Mouse (Mus musculus): ENCODE measurements around the gene Pex13.
A peak's percentile ranks its signal among the peaks of the same experiment; 100 is the strongest.

Gene Pex13

GRCm38 (mm10) chr11:23665798-23666501 lies at the start of gene Pex13:
Pex13 (minus strand) TSS chr11:23665959.
- DNase-seq (ENCODE audit: low spot score) = peak; percentile 89

- DNase-seq (ENCODE audit: low spot score) = no peak
These were observed 46.5 kb upstream of the Pex13 start for GRCm38 (mm10) chr11:23712299-23712698.

DNA sequence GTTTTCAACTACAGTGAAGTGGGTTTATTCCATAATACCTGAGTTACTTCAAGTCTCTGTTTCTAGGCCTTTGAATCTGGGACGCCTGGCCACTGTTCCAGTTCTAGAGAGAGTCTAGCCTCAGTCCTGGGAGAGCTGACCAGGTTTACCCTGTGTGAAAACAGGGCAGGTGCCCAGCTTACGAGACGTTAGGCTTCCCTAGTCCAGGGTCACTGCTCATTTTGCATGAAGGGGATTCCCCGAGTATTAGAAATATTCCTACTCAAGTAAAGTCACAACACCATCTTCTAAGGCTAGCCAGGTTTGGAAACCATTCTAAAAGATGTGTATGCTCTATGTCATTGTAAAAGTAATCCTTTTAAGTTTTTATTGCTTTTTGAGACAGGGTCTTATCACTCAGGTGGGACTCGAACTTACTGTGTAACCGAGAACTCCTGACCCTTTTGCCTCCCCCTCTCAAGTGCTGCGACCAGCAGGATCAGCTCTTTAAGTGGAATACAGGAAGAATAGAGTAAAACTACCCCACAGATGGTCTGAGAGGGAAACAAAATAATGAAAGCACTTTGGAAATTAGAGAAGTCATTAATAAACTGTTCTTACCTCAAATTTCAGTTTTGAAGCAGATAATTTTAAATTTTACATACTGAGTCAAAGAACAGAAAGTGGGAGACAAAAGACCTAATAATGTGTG lies 39.0 kb upstream of the Pex13 start:
- DNase-seq (ENCODE audit: low spot score) = no peak

GRCm38 (mm10) chr11:23701831-23702230 lies 36.1 kb upstream of the Pex13 start:
- DNase-seq (ENCODE audit: low spot score) = no peak

GRCm38 (mm10) chr11:23699414-23700095 lies 33.8 kb upstream of the Pex13 start:
- DNase-seq (ENCODE audit: low spot score) = no peak

- DNase-seq (ENCODE audit: low spot score) = no peak
These were observed 32.8 kb upstream of the Pex13 start for GRCm38 (mm10) chr11:23698526-23698925.

GRCm38 (mm10) chr11:23695847-23696246 lies 30.1 kb upstream of the Pex13 start:
- no peak for DNase-seq (ENCODE audit: low spot score)

DNA sequence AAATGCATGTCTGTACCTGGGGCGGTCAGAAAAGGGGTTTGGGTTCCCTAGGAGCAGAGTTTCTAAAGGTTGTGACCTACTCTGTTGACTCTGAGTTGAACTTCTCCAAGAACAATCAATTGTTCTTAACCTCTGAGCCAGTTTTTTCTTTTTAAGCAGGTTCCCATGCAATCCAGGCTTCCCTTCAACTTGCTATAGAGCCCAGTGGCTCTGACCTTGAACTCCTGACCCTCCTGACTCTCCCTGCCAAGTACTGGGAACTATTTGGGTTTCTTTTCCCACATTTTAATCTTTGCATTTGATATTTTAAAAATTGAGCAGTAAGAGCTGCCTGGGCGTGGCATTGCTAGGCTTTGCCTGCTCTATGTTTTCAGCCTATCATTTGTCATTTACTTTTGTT lies 27.5 kb upstream of the Pex13 start:
- DNase-seq (ENCODE audit: low spot score) = no peak

DNA sequence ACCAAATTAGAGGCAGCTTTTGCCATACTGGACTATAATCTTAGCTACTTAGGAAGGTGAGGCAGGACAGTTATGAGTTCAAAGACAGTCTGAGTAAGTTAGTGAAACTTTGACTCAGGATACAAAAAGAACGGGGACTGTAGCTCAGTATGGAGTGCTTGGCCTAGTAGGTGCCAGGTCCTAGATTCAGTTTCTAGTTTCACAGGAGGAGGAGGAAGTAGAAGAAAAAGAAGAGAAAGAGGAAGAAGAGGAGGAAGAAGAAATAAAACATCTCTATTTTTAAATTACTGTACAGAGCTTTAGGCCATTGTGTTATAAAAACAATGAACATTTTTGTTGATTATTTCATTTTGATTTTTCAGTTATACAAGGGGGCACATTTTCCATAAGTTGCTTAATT lies 22.3 kb upstream of the Pex13 start:
- no peak for DNase-seq (ENCODE audit: low spot score)

DNA sequence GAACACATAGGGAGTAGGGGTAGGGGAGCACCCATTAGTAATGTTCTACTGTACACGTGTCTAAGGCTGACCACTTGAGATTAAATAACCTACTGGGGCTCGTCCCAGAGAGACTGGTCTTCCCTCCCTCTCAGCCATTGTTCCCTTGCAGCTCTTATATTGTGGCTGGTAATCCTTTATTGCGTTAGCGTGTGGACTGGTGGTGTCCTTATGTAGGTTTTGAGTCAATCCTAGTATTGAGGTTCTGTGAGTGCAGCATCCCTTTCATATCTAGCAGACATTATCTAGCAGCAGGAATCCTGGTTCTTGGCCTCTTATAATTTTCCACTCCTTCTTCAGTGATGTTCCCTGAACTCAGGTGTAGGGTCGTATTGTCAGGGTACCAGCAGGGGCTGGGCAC lies 20.9 kb upstream of the Pex13 start:
- DNase-seq (ENCODE audit: low spot score) = no peak

DNA sequence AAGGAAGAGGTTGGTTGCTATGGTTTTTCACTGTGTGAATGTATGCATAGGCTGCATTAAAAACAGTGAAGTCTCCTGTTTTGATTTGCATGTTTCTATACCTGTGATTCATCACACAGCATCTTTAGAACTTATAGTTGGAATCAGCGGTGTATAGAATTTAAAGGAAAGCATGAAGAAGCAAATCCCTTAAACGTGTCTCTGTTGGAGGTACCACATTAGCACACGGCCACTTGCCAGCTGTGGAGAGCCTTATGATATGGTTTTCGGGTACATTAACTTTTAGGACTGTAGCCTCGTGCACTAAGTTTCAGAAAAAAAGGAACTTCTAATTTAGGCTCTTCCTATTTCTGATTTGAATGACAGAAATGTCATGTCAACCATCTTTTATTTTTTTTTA lies 16.8 kb upstream of the Pex13 start:
- DNase-seq (ENCODE audit: low spot score) = no peak

- no peak for DNase-seq (ENCODE audit: low spot score)
These were observed 14.7 kb upstream of the Pex13 start for GRCm38 (mm10) chr11:23680435-23680950.

DNA sequence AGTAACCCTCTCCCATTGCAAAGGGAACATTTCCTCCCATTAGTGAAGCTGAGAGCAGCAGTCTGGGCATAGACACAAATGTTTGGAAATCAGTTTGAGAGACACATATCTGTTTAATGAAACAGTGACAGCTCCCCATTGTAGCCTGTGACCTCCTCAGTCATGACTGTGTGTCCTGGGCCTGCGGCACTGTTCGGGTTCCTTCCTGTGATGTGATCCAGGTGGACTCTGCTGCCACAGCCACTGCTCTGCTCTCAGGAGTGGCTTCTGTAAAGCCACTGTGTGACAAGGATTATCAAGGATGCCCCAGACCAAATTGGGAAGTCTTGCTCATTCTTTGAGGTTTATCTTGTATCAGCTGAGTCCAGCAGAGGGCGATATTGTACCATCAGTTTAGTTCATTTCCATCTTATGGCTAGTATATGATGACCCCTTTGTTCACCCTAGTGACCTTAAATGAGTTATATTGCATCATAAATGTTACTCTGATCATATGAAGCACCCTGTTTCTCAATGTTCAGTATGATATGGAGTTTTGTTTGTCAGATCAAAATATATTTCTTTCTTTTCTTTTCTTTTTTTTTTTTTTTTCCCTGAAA lies 13.4 kb upstream of the Pex13 start:
- DNase-seq (ENCODE audit: low spot score) = peak; percentile 28

DNA sequence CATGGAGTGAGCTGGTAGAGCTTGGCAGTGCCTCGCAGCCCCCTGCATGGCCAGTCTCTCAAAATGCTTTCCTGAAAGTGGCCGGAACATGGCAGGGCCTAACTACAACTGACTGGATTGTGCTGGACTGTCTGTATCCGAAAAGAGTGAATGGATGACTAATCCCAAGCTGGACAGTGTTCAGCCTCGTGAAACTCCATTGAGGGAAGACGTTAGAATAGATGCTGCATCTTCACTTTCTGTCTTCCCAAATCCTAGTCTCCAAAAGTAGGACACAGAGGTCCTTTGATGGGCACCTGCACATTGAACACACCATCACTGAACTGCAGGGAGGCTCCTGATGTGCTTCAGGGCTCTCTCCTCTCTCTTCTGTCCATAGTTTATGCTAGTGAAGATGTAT lies 10.3 kb upstream of the Pex13 start:
- no peak for DNase-seq (ENCODE audit: low spot score)

DNA sequence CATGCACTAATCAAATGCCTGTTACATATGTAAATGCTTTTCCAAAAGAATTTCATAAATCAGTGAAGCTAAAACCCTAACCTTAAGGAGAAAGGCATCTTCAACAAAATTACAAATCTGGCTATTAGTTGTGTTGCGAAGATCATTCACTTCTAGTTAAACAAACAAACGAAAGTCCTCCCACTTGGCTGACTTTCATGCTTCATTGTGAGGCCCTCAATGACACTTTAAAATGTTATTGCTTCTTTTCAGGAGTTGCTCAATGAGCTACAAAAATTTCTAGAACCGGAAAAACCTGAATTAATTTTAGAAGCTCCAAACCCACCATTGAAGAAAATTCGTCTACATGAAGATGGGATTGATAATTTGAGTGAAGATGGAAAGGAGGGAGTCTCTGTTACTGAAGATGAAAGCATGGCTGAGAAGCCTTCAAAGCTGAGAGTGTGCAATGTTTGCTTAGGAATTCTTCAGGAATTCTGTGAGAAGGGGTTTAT lies 6.5 kb upstream of the Pex13 start:
- no peak for DNase-seq (ENCODE audit: low spot score)

GRCm38 (mm10) chr11:23667128-23667527 lies 1.4 kb upstream of the Pex13 start:
- DNase-seq (ENCODE audit: low spot score) = no peak

GRCm38 (mm10) chr11:23666526-23666925 lies 767 bp upstream of the Pex13 start:
- no peak for DNase-seq (ENCODE audit: low spot score)

- peak; percentile 5 for DNase-seq (ENCODE audit: low spot score)
These were observed 410 bp downstream of the Pex13 start, which contains the start of gene Pus10 for GRCm38 (mm10) chr11:23665311-23665786. Pus10 (plus strand) TSS chr11:23665674.

DNA sequence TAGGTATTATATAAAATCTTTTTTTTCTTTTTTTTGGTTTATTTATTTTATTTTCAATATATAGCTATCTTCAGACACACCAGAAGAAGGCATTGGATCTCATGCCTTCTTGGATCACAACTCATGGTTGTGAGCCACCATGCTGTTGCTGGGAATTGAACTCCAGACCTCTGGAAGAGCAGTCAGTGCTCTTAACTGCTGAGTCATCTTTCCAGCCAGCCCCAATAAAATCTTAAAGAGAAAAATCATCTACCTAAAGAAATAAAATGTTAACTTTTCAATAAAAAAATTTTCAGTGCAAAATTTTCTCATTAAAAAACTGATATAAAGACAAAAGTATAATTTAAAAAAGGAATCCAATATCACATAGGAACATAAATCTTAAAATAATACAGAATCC lies 1.5 kb downstream of the Pex13 start:
- DNase-seq (ENCODE audit: low spot score) = no peak

DNA sequence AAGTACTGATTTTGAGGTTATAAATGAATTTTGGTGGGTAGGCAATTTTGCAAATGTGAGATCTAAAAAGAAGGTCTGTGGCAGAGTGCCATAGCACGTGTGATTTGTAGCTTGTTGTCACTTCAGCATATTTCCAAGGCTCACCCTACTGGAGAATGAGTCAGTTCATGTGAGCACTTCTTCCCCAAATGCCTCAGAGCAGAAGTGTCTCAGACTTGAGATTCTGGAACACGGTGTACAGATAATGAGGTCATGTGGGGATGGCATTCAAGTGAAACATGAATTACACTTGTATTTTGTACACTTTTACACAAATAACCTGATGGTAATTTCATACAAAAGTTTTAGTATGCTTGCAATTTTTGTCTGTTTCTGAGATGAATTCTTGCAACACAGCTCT lies 8.0 kb downstream of the Pex13 start:
- DNase-seq (ENCODE audit: low spot score) = no peak

- DNase-seq (ENCODE audit: low spot score) = no peak
These were observed 12.1 kb downstream of the Pex13 start for GRCm38 (mm10) chr11:23653666-23654065.

- no peak for DNase-seq (ENCODE audit: low spot score)
These were observed 17.9 kb downstream of the Pex13 start for GRCm38 (mm10) chr11:23647835-23648234.
